Mouse (Mus musculus) brain, embryonic 14.5 days (tissue): ENCODE measurements around the gene Chd9.

ENCODE experiments used
- CTCF ChIP-seq: fragments of 200-500 bp; IDR thresholded peaks from 2 replicates; pipeline ENCODE4 v1.5.1; 2012; ENCODE audit warnings: inconsistent platforms, mild to moderate bottlenecking, moderate library complexity, borderline replicate concordance; ENCODE audit not compliant: insufficient read depth, insufficient read length; ENCODE audit errors: extremely low read depth
- POLR2A ChIP-seq: fragments of 200-500 bp; IDR thresholded peaks from 2 replicates; pipeline ENCODE4 v1.6.1; 2012; ENCODE audit warnings: mild to moderate bottlenecking, inconsistent platforms, borderline replicate concordance; ENCODE audit not compliant: poor library complexity, insufficient read depth, insufficient read length, severe bottlenecking; ENCODE audit errors: extremely low read depth

GRCm38 (mm10) chr8:91036905-91037304, 208.8 kb downstream of the Chd9 start:
- no peak for TF ChIP-seq POLR2A
- TF ChIP-seq CTCF = no peak
